Mouse (Mus musculus): Measurements from ENCODE around the gene Pmis2.

- TF ChIP-seq CTCF (IDR thresholded peaks at IDR 0.05; ENCODE audit: insufficient read depth, low read depth, low read length) = no peak
- no peak for TF ChIP-seq POLR2A (IDR thresholded peaks at IDR 0.05; ENCODE audit: insufficient read depth, low read depth, low read length)
These were observed 2.2 kb downstream of the Pmis2 start for GRCm38 (mm10) chr7:30669229-30669628.
